10 mouse cellular contexts compared by ENCODE assay signal in the genomic region with DNA sequence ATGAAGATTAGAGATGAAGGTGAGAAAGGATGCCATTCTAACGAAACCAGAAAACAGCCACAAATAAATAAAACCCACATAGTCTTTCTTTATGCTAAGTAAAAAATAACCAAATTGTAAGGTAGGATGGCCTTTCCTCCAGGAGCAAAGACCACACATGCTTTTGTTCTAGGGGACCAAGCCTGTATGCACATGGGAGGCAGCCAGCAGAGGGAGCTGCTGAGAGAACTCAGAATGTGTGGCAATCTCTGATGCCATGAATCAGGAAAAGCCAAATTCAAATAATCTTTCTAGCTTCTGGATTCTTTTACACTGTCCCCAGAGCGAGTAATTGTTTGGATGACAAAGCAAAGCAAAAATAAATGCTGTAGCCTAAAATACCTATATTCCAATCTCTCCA.
DNase-seq lines count a peak whose midpoint lies in the region; ATAC-seq and TF ChIP-seq lines count a peak whose summit lies in the region.
"Had no signal": no experiment of that assay in that cellular context is flagged by ENCODE, and none has a peak within 500 bp of the region (broad histone marks: within the 10 kb centered on the region; RNA-seq: fewer than 3 reads in every experiment).

No protein-coding gene starts in this region.

- peak; percentile 75 for ATAC-seq in megakaryocyte-erythroid progenitor cell, adult 5-6 weeks (replicated peaks; ENCODE audit: low FRiP score, low TSS enrichment, poor library complexity, severe bottlenecking)
- ATAC-seq in erythroid progenitor cell, adult 5-6 weeks (replicated peaks; ENCODE audit: low FRiP score, poor library complexity, severe bottlenecking), result no peak

- DNase-seq in heart, adult 8-10 months (ENCODE audit: low spot score), result peak; percentile 14
- no peak for DNase-seq in heart, adult 11 months
- no peak for DNase-seq in testis, postnatal 14 days (ENCODE audit: low spot score)
- DNase-seq in c-Kit-positive CD71-positive TER-119-negative erythroid progenitor cells, embryonic 14.5 days (ENCODE audit: low read depth), result peak; percentile 7
- peak; percentile 58 for DNase-seq in heart, postnatal 4 days

- no peak overlapping the region for H3K27ac ChIP-seq in testis, adult 2 months (ENCODE audit: control insufficient read depth, insufficient read depth, low read depth, low read length)
- H3K27ac ChIP-seq: embryonic facial prominence, embryonic 15.5 days; lung, embryonic 15.5 days had no signal

- TF ChIP-seq CTCF in testis, adult 2 months (IDR thresholded peaks at IDR 0.05; ENCODE audit: control insufficient read depth, insufficient read depth, insufficient replicate concordance, low read depth, low read length), result peak; percentile 32; the same call in 1 of the 2 replicates

- no peaks in the 10 kb centered on the region for H3K4me1 ChIP-seq in testis, adult 2 months (ENCODE audit: control insufficient read depth, insufficient read depth, low read length)
- H3K4me1 ChIP-seq: embryonic facial prominence, embryonic 15.5 days; lung, embryonic 15.5 days had no signal

- no peaks in the 10 kb centered on the region for H3K27me3 ChIP-seq in testis, adult 2 months (ENCODE audit: control insufficient read depth, insufficient read depth, low read length)
- H3K27me3 ChIP-seq: embryonic facial prominence, embryonic 15.5 days; lung, embryonic 15.5 days had no signal

- no peak for TF ChIP-seq POLR2A in testis, adult 2 months (IDR thresholded peaks at IDR 0.05; ENCODE audit: control insufficient read depth, low read depth, low read length)

- no peak overlapping the region for H3K4me3 ChIP-seq in testis, adult 2 months (ENCODE audit: control insufficient read depth, low read depth, low read length)
- H3K4me3 ChIP-seq: embryonic facial prominence, embryonic 15.5 days; lung, embryonic 15.5 days had no signal

- no peaks in the 10 kb centered on the region for H3K36me3 ChIP-seq in testis, adult 2 months (ENCODE audit: control insufficient read depth, insufficient read depth, low read length)
- H3K36me3 ChIP-seq: embryonic facial prominence, embryonic 15.5 days; lung, embryonic 15.5 days had no signal

Comparison
In these comparisons a context has a peak if more than half of its experiments do, and no peak if none do; other contexts are left out.
1. DNase-seq: peak in heart, adult 8-10 months (single experiment), c-Kit-positive CD71-positive TER-119-negative erythroid progenitor cells, embryonic 14.5 days (single experiment) and heart, postnatal 4 days (single experiment); none in heart, adult 11 months (single experiment) and testis, postnatal 14 days (single experiment).